Comparison of ENCODE assay signal across 7 mouse cellular contexts in genomic region chr19:9898339-9899066, GRCm38 (mm10). TPM values are rescaled to one million over a fixed set of nuclear protein-coding genes. Genes with fewer than 3 reads are reported as not detected.
DNase-seq lines count a peak whose midpoint lies in the region; ATAC-seq and TF ChIP-seq lines count a peak whose summit lies in the region.

No protein-coding gene starts in this region.

- no peaks in the 10 kb centered on the region for H3K9me3 ChIP-seq in hindbrain, embryonic 11.5 days (ENCODE audit: control insufficient read depth, low read length)
- H3K9me3 ChIP-seq in lung, embryonic 14.5 days (ENCODE audit: low read depth, low read length), result no peaks in the 10 kb centered on the region

- DNase-seq in thymus, postnatal 25 days, result peak; percentile 30
- no peak for DNase-seq in thymus, adult 18-20 months
- peak; percentile 32 for DNase-seq in embryo, embryonic 9.5 days (ENCODE audit: extremely low spot score)
- DNase-seq in hindbrain, embryonic 11.5 days (ENCODE audit: low spot score), result no peak
- peak; percentile 50 for DNase-seq in lung, embryonic 14.5 days
- DNase-seq in retina, embryonic 14.5 days (ENCODE audit: low spot score), result peak; percentile 24
- no peak for DNase-seq in frontal cortex, postnatal 10 days (ENCODE audit: low spot score in 2 of 2)

- TF ChIP-seq CTCF in lung, embryonic 14.5 days (IDR thresholded peaks at IDR 0.05; ENCODE audit: low read depth), result no peak

- 14% methylated on average over 17 of the region's 17 CpGs for WGBS in hindbrain, embryonic 11.5 days
- 8% methylated on average over 17 of the region's 17 CpGs for WGBS in lung, embryonic 14.5 days

- H3K27me3 ChIP-seq in hindbrain, embryonic 11.5 days (ENCODE audit: control insufficient read depth, insufficient read depth, low read length), result no peaks in the 10 kb centered on the region
- H3K27me3 ChIP-seq in lung, embryonic 14.5 days (ENCODE audit: insufficient read depth, low read length), result no peaks in the 10 kb centered on the region

- peak overlapping the region; percentile 55 for H3K4me2 ChIP-seq in hindbrain, embryonic 11.5 days (replicated peaks; ENCODE audit: low read depth, low read length)
- H3K4me2 ChIP-seq in lung, embryonic 14.5 days, result peak overlapping the region; percentile 62

- H3K4me3 ChIP-seq in hindbrain, embryonic 11.5 days (ENCODE audit: low read depth, low read length), result peak overlapping the region; percentile 83
- peak overlapping the region; percentile 96 for H3K4me3 ChIP-seq in lung, embryonic 14.5 days (ENCODE audit: low read depth, low read length)

- H3K36me3 ChIP-seq in hindbrain, embryonic 11.5 days (ENCODE audit: control insufficient read depth, insufficient read depth, low read length), result 0 out of 2 replicates have a peak, but pooled peaks cover 9% of the 10 kb centered on the region
- H3K36me3 ChIP-seq in lung, embryonic 14.5 days (ENCODE audit: insufficient read depth), result peaks cover 34% of the 10 kb centered on the region

- peaks cover 5% of the 10 kb centered on the region; the same call in 1 of the 2 replicates for H3K4me1 ChIP-seq in hindbrain, embryonic 11.5 days (replicated peaks; ENCODE audit: control insufficient read depth, insufficient read depth, low read length)
- peaks cover 17% of the 10 kb centered on the region for H3K4me1 ChIP-seq in lung, embryonic 14.5 days (ENCODE audit: insufficient read depth)

- H3K9ac ChIP-seq in hindbrain, embryonic 11.5 days (ENCODE audit: low read depth, low read length), result peak overlapping the region; percentile 88
- peak overlapping the region; percentile 93 for H3K9ac ChIP-seq in lung, embryonic 14.5 days

- ATAC-seq in hindbrain, embryonic 11.5 days (ENCODE audit: low FRiP score), result no peak
- ATAC-seq in lung, embryonic 14.5 days (ENCODE audit: insufficient read depth), result no peak

- H3K27ac ChIP-seq in hindbrain, embryonic 11.5 days (ENCODE audit: low read depth, low read length), result peak overlapping the region; percentile 70
- H3K27ac ChIP-seq in lung, embryonic 14.5 days (ENCODE audit: low read depth), result peak overlapping the region; percentile 90

RNA-seq across cellular contexts. Expression of gene Incenp, which starts 0.8 kb away (rescaled TPM):
- polyA plus RNA-seq in hindbrain, embryonic 11.5 days (2014; fragmentation: Nextera tagmentation; extraction: Ambion mirVana), result 79.7 and 82.6 TPM in 2 replicates
- 120 and 137 TPM in 2 replicates for polyA plus RNA-seq in lung, embryonic 14.5 days (2014; fragmentation: Nextera tagmentation; extraction: Ambion mirVana)

RNA-seq across cellular contexts. Expression of gene Scgb2a2, which starts 51.1 kb away (rescaled TPM):
- not detected in 2 replicates for polyA plus RNA-seq in hindbrain, embryonic 11.5 days (2014; fragmentation: Nextera tagmentation; extraction: Ambion mirVana)
- polyA plus RNA-seq in lung, embryonic 14.5 days (2014; fragmentation: Nextera tagmentation; extraction: Ambion mirVana), result not detected in 2 replicates

Comparison
In these comparisons a context has a peak if more than half of its experiments do, and no peak if none do; other contexts are left out.
1. DNase-seq: peak in thymus, postnatal 25 days (single experiment), embryo, embryonic 9.5 days (single experiment), lung, embryonic 14.5 days (single experiment) and retina, embryonic 14.5 days (single experiment); none in thymus, adult 18-20 months (0 of 2), hindbrain, embryonic 11.5 days (single experiment) and frontal cortex, postnatal 10 days (0 of 2).